Mouse (Mus musculus) ES-Bruce4 (cell line): ENCODE data around the gene Bicd2. TPM values are rescaled to one million over a fixed set of nuclear protein-coding genes. Genes with fewer than 3 reads are reported as not detected.

Experiments
- H3K27ac ChIP-seq: 2 replicates; pipeline ENCODE4 v1.5.1; 2012; ENCODE audit warnings: low read length, inconsistent platforms; ENCODE audit not compliant: insufficient read depth
- H3K27me3 ChIP-seq: 2 replicates; pipeline ENCODE4 v1.6.1; 2012; ENCODE audit warnings: mild to moderate bottlenecking, low read length, inconsistent platforms; ENCODE audit not compliant: control insufficient read depth, poor library complexity, insufficient read depth, severe bottlenecking
- H3K36me3 ChIP-seq: 2 replicates; pipeline ENCODE4 v1.6.1; 2012; ENCODE audit warnings: inconsistent platforms, mild to moderate bottlenecking, low read length, moderate library complexity; ENCODE audit not compliant: control insufficient read depth, poor library complexity, insufficient read depth, severe bottlenecking
- H3K4me1 ChIP-seq: one replicate; pipeline ENCODE4 v1.8.1; 2011; ENCODE audit warnings: low read length; ENCODE audit not compliant: control insufficient read depth, insufficient read depth
- H3K4me3 ChIP-seq: 2 replicates; pipeline ENCODE4 v1.5.1; 2011; ENCODE audit warnings: low read depth, mild to moderate bottlenecking, low read length
- H3K9ac ChIP-seq: 2 replicates; pipeline ENCODE4 v1.6.1; 2012; ENCODE audit warnings: low read depth, mild to moderate bottlenecking, inconsistent platforms; ENCODE audit not compliant: poor library complexity, severe bottlenecking
- H3K9me3 ChIP-seq: replicated peaks from 2 replicates; pipeline ENCODE4 v1.6.1; 2012; ENCODE audit warnings: mild to moderate bottlenecking, low read length, inconsistent platforms; ENCODE audit not compliant: control insufficient read depth, poor library complexity, insufficient read depth, severe bottlenecking
- CTCF ChIP-seq: IDR thresholded peaks from one replicate; pipeline ENCODE4 v1.8.1; 2011; ENCODE audit warnings: low read depth, low read length
- EP300 ChIP-seq: IDR thresholded peaks from 2 replicates; pipeline ENCODE4 v1.6.1; 2011; ENCODE audit warnings: low read depth, low read length; ENCODE audit not compliant: insufficient read depth
- POLR2A ChIP-seq: IDR thresholded peaks from one replicate; pipeline ENCODE4 v1.8.1; 2011; ENCODE audit warnings: low read length; ENCODE audit not compliant: insufficient read depth
- polyA plus RNA-seq: library from polyadenylated mRNA; stranded (reverse); fragments of >200 nt; gene quantifications from 2 replicates; pipeline ENCODE4 v1.2.4, GENCODE M21; 2011; ENCODE audit warnings: low read depth; ENCODE audit not compliant: missing spikeins, insufficient read depth, insufficient read length

Bicd2 gene
- polyA plus RNA-seq, 1 experiment, result 16.1 TPM

- Histone ChIP-seq H3K9me3 (no peaks in the 10 kb centered on the region), H3K27ac (no peak overlapping the region), H3K36me3 (no peaks in the 10 kb centered on the region), H3K4me1 (no peaks in the 10 kb centered on the region), H3K4me3 (no peak overlapping the region), H3K9ac (no peak overlapping the region), H3K27me3 (no peaks in the 10 kb centered on the region)
- TF ChIP-seq CTCF, result no peak
- no peak for TF ChIP-seq POLR2A
- no peak for TF ChIP-seq EP300
These were observed 7.1 kb downstream of the Bicd2 start for GRCm38 (mm10) chr13:49348522-49348921.

DNA sequence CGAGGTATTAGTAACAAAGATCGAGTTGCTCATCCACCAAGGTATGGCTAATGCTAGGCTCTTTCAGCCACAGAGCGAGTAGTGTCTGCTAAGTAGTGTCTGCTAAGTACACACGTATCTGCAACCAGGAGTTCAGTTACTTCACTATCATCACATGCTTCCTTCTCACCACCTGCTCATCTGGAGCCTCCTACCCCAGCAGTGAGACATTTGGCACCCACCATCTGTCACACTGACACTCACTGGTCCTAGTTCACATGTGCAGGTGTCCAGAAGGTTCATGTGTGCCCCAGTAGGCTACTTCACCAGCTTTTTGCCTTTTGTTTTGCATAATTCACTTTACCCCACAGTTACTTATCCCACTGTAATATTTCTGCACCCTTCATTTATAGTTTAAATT is 8.0 kb downstream of the Bicd2 start:
- H3K4me1 ChIP-seq, result no peaks in the 10 kb centered on the region
- H3K9me3 ChIP-seq, result no peaks in the 10 kb centered on the region
- TF ChIP-seq EP300, result no peak
- no peak for TF ChIP-seq CTCF
- no peak for TF ChIP-seq POLR2A
- H3K9ac ChIP-seq, result no peak overlapping the region
- no peaks in the 10 kb centered on the region for H3K27me3 ChIP-seq
- H3K4me3 ChIP-seq, result no peak overlapping the region
- no peak overlapping the region for H3K27ac ChIP-seq
- no peaks in the 10 kb centered on the region for H3K36me3 ChIP-seq

- H3K27ac ChIP-seq, result no peak overlapping the region
- no peaks in the 10 kb centered on the region for H3K4me1 ChIP-seq
- H3K4me3 ChIP-seq, result no peak overlapping the region
- no peaks in the 10 kb centered on the region for H3K27me3 ChIP-seq
- TF ChIP-seq CTCF (no peak), POLR2A (no peak), EP300 (no peak)
- H3K36me3 ChIP-seq, result no peaks in the 10 kb centered on the region
- no peak overlapping the region for H3K9ac ChIP-seq
- no peaks in the 10 kb centered on the region for H3K9me3 ChIP-seq
These were observed 8.6 kb downstream of the Bicd2 start for GRCm38 (mm10) chr13:49349836-49350505.

- Histone ChIP-seq H3K4me3 (no peak overlapping the region), H3K36me3 (no peaks in the 10 kb centered on the region), H3K9ac (no peak overlapping the region), H3K27me3 (no peaks in the 10 kb centered on the region), H3K9me3 (no peaks in the 10 kb centered on the region), H3K27ac (no peak overlapping the region), H3K4me1 (no peaks in the 10 kb centered on the region)
- TF ChIP-seq CTCF (no peak), EP300 (no peak), POLR2A (no peak)
These were observed 11.3 kb downstream of the Bicd2 start for GRCm38 (mm10) chr13:49352581-49353159.

- Histone ChIP-seq H3K36me3 (no peaks in the 10 kb centered on the region), H3K9me3 (no peaks in the 10 kb centered on the region), H3K27ac (no peak overlapping the region), H3K9ac (no peak overlapping the region), H3K27me3 (no peaks in the 10 kb centered on the region), H3K4me3 (no peak overlapping the region), H3K4me1 (no peaks in the 10 kb centered on the region)
- TF ChIP-seq EP300 (no peak), POLR2A (no peak), CTCF (no peak)
These were observed 12.0 kb downstream of the Bicd2 start for GRCm38 (mm10) chr13:49353422-49353821.

DNA sequence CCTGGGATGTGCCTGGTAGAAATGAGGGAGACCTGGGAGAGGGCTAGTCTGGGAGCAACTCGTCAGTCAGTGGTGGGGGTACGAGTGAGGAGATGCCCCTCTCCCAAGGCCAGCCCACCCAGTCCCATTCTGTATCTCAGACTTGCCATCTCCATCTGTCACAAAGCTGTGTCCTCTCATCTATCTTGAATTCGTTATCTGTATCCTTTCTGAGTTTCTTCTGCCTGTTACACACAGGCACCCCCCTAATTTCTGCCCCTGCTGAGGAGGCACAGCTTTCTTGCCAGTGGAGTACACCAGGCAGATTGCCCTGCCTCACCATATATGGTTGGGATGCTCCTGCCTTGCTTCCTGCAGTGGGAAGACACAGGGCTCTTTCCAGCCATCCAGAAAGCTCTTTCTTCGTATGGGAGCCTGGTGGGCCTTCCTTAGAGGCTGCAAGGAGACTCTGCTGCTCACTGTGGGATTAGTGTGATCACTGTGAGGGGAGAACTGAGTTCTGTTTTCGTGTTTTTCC is 12.7 kb downstream of the Bicd2 start:
- H3K4me1 ChIP-seq, result no peaks in the 10 kb centered on the region
- no peaks in the 10 kb centered on the region for H3K36me3 ChIP-seq
- no peak overlapping the region for H3K4me3 ChIP-seq
- H3K27ac ChIP-seq, result no peak overlapping the region
- H3K9ac ChIP-seq, result no peak overlapping the region
- no peaks in the 10 kb centered on the region for H3K9me3 ChIP-seq
- no peaks in the 10 kb centered on the region for H3K27me3 ChIP-seq
- TF ChIP-seq EP300 (no peak), CTCF (no peak), POLR2A (no peak)
